Mouse (Mus musculus) olfactory bulb, adult 2 months (tissue): ENCODE data around the gene E330009J07Rik.

Experiments used
- CTCF ChIP-seq: fragments of 200-500 bp; IDR thresholded peaks from 2 replicates; pipeline ENCODE4 v1.5.1; 2012; ENCODE audit warnings: low read depth, mild to moderate bottlenecking, low read length, moderate library complexity; ENCODE audit not compliant: insufficient read depth
- POLR2A ChIP-seq: fragments of 200-500 bp; IDR thresholded peaks from 2 replicates; pipeline ENCODE4 v1.6.1; 2012; ENCODE audit warnings: mild to moderate bottlenecking, low read depth, low read length, moderate library complexity; ENCODE audit not compliant: insufficient read depth

GRCm38 (mm10) chr6:40443281-40443928 is 7.5 kb upstream of the E330009J07Rik start:
- TF ChIP-seq POLR2A (no peak), CTCF (no peak)
